Mouse (Mus musculus): ENCODE measurements around the gene Nolc1.

GRCm38 (mm10) chr19:46046621-46047025 lies 29.0 kb upstream of the Nolc1 start:
- TF ChIP-seq POLR2A (IDR thresholded peaks at IDR 0.05; ENCODE audit: low read depth, low read length), result no peak
- no peak for TF ChIP-seq CTCF (IDR thresholded peaks at IDR 0.05; ENCODE audit: extremely low read depth, insufficient read length, insufficient replicate concordance, low read depth, low read length)
